Mouse (Mus musculus) hindbrain, postnatal 0 days (tissue): ENCODE results near the gene Slc46a1. TPM values are rescaled to one million over a fixed set of nuclear protein-coding genes. Genes with fewer than 3 reads are reported as not detected.

ENCODE experiments used
- ATAC-seq: fragments of 200-750 bp; cut with Nextera tagmentation; 2 replicates; pipeline ENCODE4 v1.8.0; 2017; ENCODE audit warnings: mild to moderate bottlenecking, moderate TSS enrichment, moderate library complexity
- DNase-seq: peaks from one replicate; pipeline ENCODE4 v3.0.0-alpha.2; 2015; ENCODE audit warnings: low spot score
- H3K27ac ChIP-seq: fragments of 300-500 bp; sonication (generic); 2 replicates; pipeline ENCODE4 v1.5.1; 2014; ENCODE audit warnings: mild to moderate bottlenecking
- H3K27me3 ChIP-seq: fragments of 300-500 bp; sonication (generic); 2 replicates; pipeline ENCODE4 v1.6.1; 2014; ENCODE audit warnings: low read length, mixed read lengths; ENCODE audit not compliant: insufficient read depth
- H3K36me3 ChIP-seq: fragments of 300-500 bp; sonication (generic); 2 replicates; pipeline ENCODE4 v1.6.1; 2014; ENCODE audit warnings: low read length, mixed read lengths; ENCODE audit not compliant: insufficient read depth
- H3K4me1 ChIP-seq: fragments of 300-500 bp; sonication (generic); 2 replicates; pipeline ENCODE4 v1.6.1; 2014; ENCODE audit warnings: antibody characterized with exemption, low read length, mixed read lengths; ENCODE audit not compliant: insufficient read depth
- H3K4me2 ChIP-seq: fragments of 300-500 bp; sonication (generic); 2 replicates; pipeline ENCODE4 v1.6.1; 2014; ENCODE audit warnings: low read depth, mild to moderate bottlenecking, low read length, moderate library complexity, mixed read lengths
- H3K4me3 ChIP-seq: fragments of 300-500 bp; sonication (generic); 2 replicates; pipeline ENCODE4 v1.5.1; 2014; ENCODE audit warnings: low read length
- H3K9ac ChIP-seq: fragments of 300-500 bp; sonication (generic); replicated peaks from 2 replicates; pipeline ENCODE4 v1.6.1; 2014; ENCODE audit warnings: mild to moderate bottlenecking, low read length, moderate library complexity, mixed read lengths
- H3K9me3 ChIP-seq: fragments of 300-500 bp; sonication (generic); 2 replicates; pipeline ENCODE4 v1.6.1; 2016; ENCODE audit warnings: low read length, mixed read lengths
- CTCF ChIP-seq: IDR thresholded peaks from 2 replicates; pipeline ENCODE4 v1.5.1; 2016; ENCODE audit warnings: antibody characterized with exemption, control low read depth, low read depth
- WGBS: fragments of 180-500 bp; shearing (Covaris S2); extraction: QIAGEN DNeasy Blood & Tissue Kit; methylation state at CpG from one replicate; pipeline ENCODE4 v1.1.7; 2014; 5-methylcytosine and 5-hydroxymethylcytosine counted together
- polyA plus RNA-seq: library from polyadenylated mRNA; unstranded; fragments of >200 nt; fragmentation: Nextera tagmentation; extraction: Ambion mirVana; gene quantifications from 2 replicates; pipeline ENCODE4 v1.2.1, GENCODE M21; 2015
- total RNA-seq: library from RNA; depleted of rRNA; stranded (reverse); fragments of >200 nt; gene quantifications from 2 replicates; pipeline ENCODE4 v1.2.3, GENCODE M21; 2014; rRNA removed

Gene Slc46a1
- total RNA-seq (18.7 and 20.6 TPM in 2 replicates), polyA plus RNA-seq (19.5 and 21.7 TPM in 2 replicates)

GRCm38 (mm10) chr11:78465568-78466180, at the start of gene Slc46a1:
TSS of gene Slc46a1 (plus strand) at chr11:78465697.
- peak within 1 kb of the TSS; percentile 78 for H3K4me2 ChIP-seq
- DNase-seq (peak; percentile 91), ATAC-seq (peak; percentile 93)
- no peaks in the 10 kb centered on the region for H3K27me3 ChIP-seq
- no peak for TF ChIP-seq CTCF
- peak within 1 kb of the TSS; percentile 83 for H3K27ac ChIP-seq
- no peaks in the 10 kb centered on the region for H3K36me3 ChIP-seq
- under 1% methylated on average over 41 of the region's 41 CpGs for WGBS
- H3K4me1 ChIP-seq = peaks cover 11% of the 10 kb centered on the region
- H3K9me3 ChIP-seq = no peaks in the 10 kb centered on the region
- H3K9ac ChIP-seq = peak within 1 kb of the TSS; percentile 59
- peak within 1 kb of the TSS; percentile 55 for H3K4me3 ChIP-seq

GRCm38 (mm10) chr11:78416854-78417253, 48.6 kb upstream of the Slc46a1 start:
- no peak overlapping the region for H3K27ac ChIP-seq
- H3K4me1 ChIP-seq = no peaks in the 10 kb centered on the region
- WGBS = 72% methylated on average over 6 of the region's 6 CpGs
- no peak for TF ChIP-seq CTCF
- ATAC-seq = no peak
- H3K36me3 ChIP-seq = no peaks in the 10 kb centered on the region
- H3K9ac ChIP-seq = no peak overlapping the region
- no peak overlapping the region for H3K4me3 ChIP-seq
- H3K4me2 ChIP-seq = no peak overlapping the region
- no peak for DNase-seq
- H3K27me3 ChIP-seq = no peaks in the 10 kb centered on the region
- no peaks in the 10 kb centered on the region for H3K9me3 ChIP-seq

DNA sequence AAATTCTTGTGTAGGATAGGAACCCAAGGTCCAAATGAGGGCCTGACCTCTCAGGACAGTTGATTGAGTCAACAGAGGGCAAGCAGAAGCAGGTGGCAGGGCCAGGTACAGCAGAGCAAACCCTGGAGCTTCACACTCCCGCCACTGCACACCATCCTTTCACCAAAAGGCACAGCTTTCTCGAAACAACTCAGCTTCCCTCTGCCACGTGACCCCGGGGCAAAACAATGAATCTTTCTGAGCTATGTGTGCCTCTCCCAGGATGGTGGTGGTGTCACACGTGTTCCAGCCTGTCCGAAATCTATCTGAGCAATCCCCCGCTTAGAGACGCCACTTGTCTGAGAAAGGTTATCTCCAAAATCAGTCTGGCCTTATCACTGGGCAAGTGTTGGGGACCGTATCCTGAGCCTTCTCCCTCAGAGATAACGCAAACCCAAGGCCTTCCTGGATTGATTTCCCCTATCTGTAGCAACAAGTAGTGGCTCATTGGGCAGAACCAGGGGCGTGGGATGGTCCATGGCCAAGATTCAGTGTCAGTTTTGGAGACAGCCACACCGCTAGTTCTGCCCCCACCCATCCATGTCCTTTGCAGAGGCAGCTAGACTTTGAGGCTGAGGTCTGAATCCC, 45.1 kb upstream of the Slc46a1 start:
- TF ChIP-seq CTCF = no peak
- no peak overlapping the region for H3K4me2 ChIP-seq
- no peaks in the 10 kb centered on the region for H3K9me3 ChIP-seq
- no peaks in the 10 kb centered on the region for H3K4me1 ChIP-seq
- ATAC-seq = no peak
- no peak for DNase-seq
- H3K27ac ChIP-seq = no peak overlapping the region
- H3K9ac ChIP-seq = no peak overlapping the region
- H3K27me3 ChIP-seq = no peaks in the 10 kb centered on the region
- no peaks in the 10 kb centered on the region for H3K36me3 ChIP-seq
- 76% methylated on average over 12 of the region's 12 CpGs for WGBS
- H3K4me3 ChIP-seq = no peak overlapping the region

- 63% methylated on average over 13 of the region's 13 CpGs for WGBS
- Histone ChIP-seq H3K27ac (no peak overlapping the region), H3K4me1 (no peaks in the 10 kb centered on the region), H3K4me2 (no peak overlapping the region), H3K9ac (no peak overlapping the region), H3K4me3 (no peak overlapping the region), H3K9me3 (no peaks in the 10 kb centered on the region), H3K27me3 (no peaks in the 10 kb centered on the region), H3K36me3 (no peaks in the 10 kb centered on the region)
- TF ChIP-seq CTCF = no peak
- ATAC-seq = no peak
- DNase-seq = no peak
Observed at GRCm38 (mm10) chr11:78421201-78422009, 44.1 kb upstream of the Slc46a1 start.

- WGBS = 31% methylated on average over 13 of the region's 13 CpGs
Observed at GRCm38 (mm10) chr11:78422055-78422819, 43.3 kb upstream of the Slc46a1 start, which contains the start of gene Slc13a2. TSS of gene Slc13a2 (minus strand) at chr11:78422217.

DNA sequence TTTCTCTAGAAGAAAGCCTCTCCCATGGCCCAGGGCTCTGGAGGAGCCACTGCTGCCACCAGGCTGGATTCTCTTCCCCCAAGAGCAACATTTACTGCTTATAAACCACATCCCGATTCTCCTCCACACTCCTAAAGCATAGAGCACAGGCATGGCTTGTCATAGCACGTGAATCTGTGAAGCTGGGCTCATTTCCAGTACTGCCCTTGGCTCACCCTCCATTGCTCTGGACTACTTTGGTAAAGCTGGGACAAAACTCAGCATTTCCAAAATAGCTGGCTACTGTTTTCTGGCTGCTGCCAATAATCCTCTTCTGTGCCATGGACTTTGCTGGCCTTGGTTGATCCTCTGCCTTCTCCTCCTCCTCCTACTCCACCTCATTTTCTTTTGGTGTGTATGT, 41.1 kb upstream of the Slc46a1 start:
- H3K9me3 ChIP-seq = no peaks in the 10 kb centered on the region
- DNase-seq = peak; percentile 34
- no peak overlapping the region for H3K9ac ChIP-seq
- no peak for TF ChIP-seq CTCF
- no peak for ATAC-seq
- H3K4me3 ChIP-seq = no peak overlapping the region
- no peaks in the 10 kb centered on the region for H3K27me3 ChIP-seq
- H3K36me3 ChIP-seq = no peaks in the 10 kb centered on the region
- H3K4me2 ChIP-seq = no peak overlapping the region
- H3K27ac ChIP-seq = no peak overlapping the region
- no peaks in the 10 kb centered on the region for H3K4me1 ChIP-seq
- whole genome bisulfite sequencing = 48% methylated on average over 2 of the region's 2 CpGs

More at GRCm38 (mm10) chr11:78422055-78422819, 43.3 kb upstream of the Slc46a1 start, which contains the start of gene Slc13a2:
- H3K4me1 ChIP-seq = no peaks in the 10 kb centered on the region
- no peaks in the 10 kb centered on the region for H3K36me3 ChIP-seq
- H3K4me2 ChIP-seq = no peak within 1 kb of the TSS
- no peaks in the 10 kb centered on the region for H3K9me3 ChIP-seq
- DNase-seq (no peak), ATAC-seq (no peak)
- H3K27me3 ChIP-seq = no peaks in the 10 kb centered on the region
- TF ChIP-seq CTCF = no peak
- H3K4me3 ChIP-seq = no peak within 1 kb of the TSS
- no peak within 1 kb of the TSS for H3K27ac ChIP-seq
- H3K9ac ChIP-seq = no peak within 1 kb of the TSS
